Mouse (Mus musculus): ENCODE measurements around the gene Myof.

DNA sequence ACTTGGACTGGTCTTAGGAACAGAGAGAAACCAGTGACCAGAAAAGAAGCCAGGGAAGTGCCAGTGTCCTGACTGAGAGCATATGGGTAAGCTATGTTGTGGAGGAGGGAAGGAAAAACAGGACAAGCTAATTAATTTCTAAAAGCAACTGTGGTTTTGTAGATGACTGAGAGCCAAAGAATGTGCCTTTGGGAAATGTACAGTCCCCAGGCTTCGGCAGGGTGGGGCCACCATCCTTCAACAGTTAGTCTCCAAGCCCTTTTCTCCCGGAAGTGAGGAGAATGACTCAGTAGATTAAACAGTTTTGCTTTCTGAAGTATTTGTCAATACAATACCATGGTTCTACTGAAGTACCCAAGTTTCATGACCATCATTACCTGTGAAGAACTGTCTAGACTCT lies 5.1 kb downstream of the Myof start:
- TF ChIP-seq CTCF (IDR thresholded peaks at IDR 0.05; ENCODE audit: control insufficient read depth, insufficient read depth, insufficient replicate concordance, low read depth, low read length) (no peak), POLR2A (IDR thresholded peaks at IDR 0.05; ENCODE audit: control insufficient read depth, low read depth, low read length) (no peak)
